In genomic region chr11:70459601-70460101, GRCm38 (mm10) we compare ENCODE assay signal across 7 mouse cellular contexts. TPM values are rescaled to one million over a fixed set of nuclear protein-coding genes. Genes with fewer than 3 reads are reported as not detected.
DNase-seq lines count a peak whose midpoint lies in the region; ATAC-seq lines count a peak whose summit lies in the region.

TSS of gene Cxcl16 (minus strand) at chr11:70459984.

- no peaks in the 10 kb centered on the region for H3K36me3 ChIP-seq in embryonic facial prominence, embryonic 11.5 days (replicated peaks; ENCODE audit: control insufficient read depth, insufficient read depth, low read depth, low read length)
- 0 out of 2 replicates have a peak, but pooled peaks cover 9% of the 10 kb centered on the region for H3K36me3 ChIP-seq in heart, embryonic 12.5 days
- no peaks in the 10 kb centered on the region for H3K36me3 ChIP-seq in kidney, embryonic 15.5 days
- H3K36me3 ChIP-seq in stomach, embryonic 14.5 days (ENCODE audit: control insufficient read depth, insufficient read depth, low read length): no peaks in the 10 kb centered on the region

- peak within 1 kb of the TSS; percentile 84 for H3K4me2 ChIP-seq in embryonic facial prominence, embryonic 11.5 days (ENCODE audit: low read depth, low read length)
- H3K4me2 ChIP-seq in heart, embryonic 12.5 days: peak within 1 kb of the TSS; percentile 95
- H3K4me2 ChIP-seq in kidney, embryonic 15.5 days: peak within 1 kb of the TSS; percentile 90
- H3K4me2 ChIP-seq in stomach, embryonic 14.5 days (replicated peaks; ENCODE audit: low read depth, low read length): peak within 1 kb of the TSS; percentile 91

- H3K4me3 ChIP-seq in embryonic facial prominence, embryonic 11.5 days (ENCODE audit: low read depth, low read length): peak within 1 kb of the TSS; percentile 48
- H3K4me3 ChIP-seq in heart, embryonic 12.5 days: peak within 1 kb of the TSS; percentile 68
- peak within 1 kb of the TSS; percentile 53 for H3K4me3 ChIP-seq in kidney, embryonic 15.5 days (replicated peaks)
- peak within 1 kb of the TSS; percentile 50 for H3K4me3 ChIP-seq in stomach, embryonic 14.5 days (ENCODE audit: low read depth, low read length)

- H3K9ac ChIP-seq in embryonic facial prominence, embryonic 11.5 days (replicated peaks; ENCODE audit: low read length): peak within 1 kb of the TSS; percentile 63
- H3K9ac ChIP-seq in heart, embryonic 12.5 days: peak within 1 kb of the TSS; percentile 78
- peak within 1 kb of the TSS; percentile 44 for H3K9ac ChIP-seq in kidney, embryonic 15.5 days
- peak within 1 kb of the TSS; percentile 28; the same call in 1 of the 2 replicates for H3K9ac ChIP-seq in stomach, embryonic 14.5 days (replicated peaks; ENCODE audit: low read depth, low read length)

- peak; percentile 34 for DNase-seq in adrenal gland, adult 8-10 months
- DNase-seq in embryonic facial prominence, embryonic 11.5 days (ENCODE audit: low spot score): peak; percentile 23
- DNase-seq in lung, postnatal 25 days (ENCODE audit: low spot score): peak; percentile 86

- no peaks in the 10 kb centered on the region for H3K9me3 ChIP-seq in embryonic facial prominence, embryonic 11.5 days (replicated peaks; ENCODE audit: control insufficient read depth, low read length)
- H3K9me3 ChIP-seq in heart, embryonic 12.5 days (replicated peaks): peaks cover 3% of the 10 kb centered on the region; the same call in 1 of the 2 replicates
- H3K9me3 ChIP-seq in kidney, embryonic 15.5 days (replicated peaks): no peaks in the 10 kb centered on the region
- H3K9me3 ChIP-seq in stomach, embryonic 14.5 days (ENCODE audit: control insufficient read depth, low read depth, low read length): no peaks in the 10 kb centered on the region

- no peak for ATAC-seq in embryonic facial prominence, embryonic 11.5 days (replicated peaks; ENCODE audit: insufficient number of reproducible peaks, low FRiP score, low TSS enrichment, low read depth)
- peak; percentile 26; the same call in 1 of the 2 replicates for ATAC-seq in heart, embryonic 12.5 days (ENCODE audit: insufficient number of reproducible peaks, low FRiP score)
- ATAC-seq in kidney, embryonic 15.5 days (replicated peaks; ENCODE audit: low FRiP score): 0 out of 2 replicates have a peak, but pooled peaks have one; percentile 43
- ATAC-seq in stomach, embryonic 14.5 days (ENCODE audit: insufficient number of reproducible peaks, insufficient read depth, low FRiP score, low read depth): peak; percentile 73
- ATAC-seq in frontal cortex, adult (ENCODE audit: low TSS enrichment): no peak

- peaks cover 21% of the 10 kb centered on the region for H3K27me3 ChIP-seq in embryonic facial prominence, embryonic 11.5 days (ENCODE audit: control insufficient read depth, insufficient read depth, low read length)
- peaks cover 43% of the 10 kb centered on the region for H3K27me3 ChIP-seq in heart, embryonic 12.5 days (replicated peaks)
- H3K27me3 ChIP-seq in kidney, embryonic 15.5 days: peaks cover 46% of the 10 kb centered on the region
- 0 out of 2 replicates have a peak, but pooled peaks cover 4% of the 10 kb centered on the region for H3K27me3 ChIP-seq in stomach, embryonic 14.5 days (ENCODE audit: control insufficient read depth, insufficient read depth, low read length)

- no peaks in the 10 kb centered on the region for H3K4me1 ChIP-seq in embryonic facial prominence, embryonic 11.5 days (ENCODE audit: control insufficient read depth, insufficient read depth, low read length)
- peaks cover 5% of the 10 kb centered on the region for H3K4me1 ChIP-seq in heart, embryonic 12.5 days (replicated peaks)
- peaks cover 24% of the 10 kb centered on the region for H3K4me1 ChIP-seq in kidney, embryonic 15.5 days
- H3K4me1 ChIP-seq in stomach, embryonic 14.5 days (ENCODE audit: control insufficient read depth, insufficient read depth, low read length): peaks cover 7% of the 10 kb centered on the region; the same call in 1 of the 2 replicates

- 5% methylated on average over 30 of the region's 30 CpGs for WGBS in embryonic facial prominence, embryonic 11.5 days
- 2% methylated on average over 30 of the region's 30 CpGs for WGBS in heart, embryonic 12.5 days
- 5% methylated on average over 30 of the region's 30 CpGs for WGBS in kidney, embryonic 15.5 days
- 4% methylated on average over 30 of the region's 30 CpGs for WGBS in stomach, embryonic 14.5 days

- no peak within 1 kb of the TSS for H3K27ac ChIP-seq in embryonic facial prominence, embryonic 11.5 days (replicated peaks; ENCODE audit: low read depth, low read length)
- H3K27ac ChIP-seq in heart, embryonic 12.5 days (ENCODE audit: poor library complexity, severe bottlenecking): no peak within 1 kb of the TSS
- no peak within 1 kb of the TSS for H3K27ac ChIP-seq in kidney, embryonic 15.5 days
- no peak within 1 kb of the TSS for H3K27ac ChIP-seq in stomach, embryonic 14.5 days (ENCODE audit: low read length)

RNA-seq across cellular contexts. Expression of gene Cxcl16, which starts in this region (rescaled TPM):
- total RNA-seq in adrenal gland, adult 8-10 months (2022): 10 to 100 TPM in 3 of 4 experiments, 1 to 10 TPM in 1; 9.4 to 18.2 (median 16.1) TPM
- polyA plus RNA-seq in embryonic facial prominence, embryonic 11.5 days (2014; fragmentation: Nextera tagmentation; extraction: Ambion mirVana): 0.81 and 0.91 TPM in 2 replicates
- 6.1 and 8.6 TPM in 2 replicates for polyA plus RNA-seq in heart, embryonic 12.5 days (2016; fragmentation: Nextera tagmentation; extraction: Ambion mirVana)
- 6.0 and 6.9 TPM in 2 replicates for polyA plus RNA-seq in kidney, embryonic 15.5 days (2015; fragmentation: Nextera tagmentation; extraction: Ambion mirVana)
- 7.8 and 8.6 TPM in 2 replicates for polyA plus RNA-seq in stomach, embryonic 14.5 days (2014; fragmentation: Nextera tagmentation; extraction: Ambion mirVana)

Comparison
In these comparisons a context has a peak if more than half of its experiments do, and no peak if none do; other contexts are left out.
1. Peak in DNase-seq, H3K4me3 ChIP-seq, H3K9ac ChIP-seq and H3K4me2 ChIP-seq in embryonic facial prominence, embryonic 11.5 days; RNA of the gene not detected or under 1 TPM.
2. DNase-seq: peak in every context shown above with its lines; median percentile 86 in lung, postnatal 25 days; 34 in adrenal gland, adult 8-10 months; 23 in embryonic facial prominence, embryonic 11.5 days.
3. ATAC-seq: peak in heart, embryonic 12.5 days (single experiment), kidney, embryonic 15.5 days (single experiment) and stomach, embryonic 14.5 days (single experiment); none in embryonic facial prominence, embryonic 11.5 days (single experiment) and frontal cortex, adult (single experiment).
4. H3K9ac ChIP-seq: peak in every context shown above with its lines; median percentile 78 in heart, embryonic 12.5 days; 63 in embryonic facial prominence, embryonic 11.5 days; 44 in kidney, embryonic 15.5 days; 28 in stomach, embryonic 14.5 days.
5. Peak in every context shown above with its lines, with median percentiles within 50 percentile points of each other: H3K4me2 ChIP-seq and H3K4me3 ChIP-seq.